Mouse (Mus musculus): ENCODE data around the gene Bdh2.

- TF ChIP-seq CTCF (IDR thresholded peaks at IDR 0.05; ENCODE audit: low read depth, low read length) (no peak), POLR2AphosphoS5 (IDR thresholded peaks at IDR 0.05; ENCODE audit: insufficient replicate concordance, low read depth, low read length) (no peak), GATA2 (IDR thresholded peaks at IDR 0.05; ENCODE audit: borderline replicate concordance, low read depth, low read length) (no peak), GATA1 (IDR thresholded peaks at IDR 0.05; ENCODE audit: borderline replicate concordance, low read length) (no peak)
Measured at GRCm38 (mm10) chr3:135314811-135315210, 33.8 kb downstream of the Bdh2 start.
